Mouse (Mus musculus): ENCODE measurements around the gene Ppp1r12c. TPM values are rescaled to one million over a fixed set of nuclear protein-coding genes. Genes with fewer than 3 reads are reported as not detected.

Ppp1r12c gene
- polyA plus RNA-seq, 1 experiment from 2014 or later: 49.7 TPM

DNA sequence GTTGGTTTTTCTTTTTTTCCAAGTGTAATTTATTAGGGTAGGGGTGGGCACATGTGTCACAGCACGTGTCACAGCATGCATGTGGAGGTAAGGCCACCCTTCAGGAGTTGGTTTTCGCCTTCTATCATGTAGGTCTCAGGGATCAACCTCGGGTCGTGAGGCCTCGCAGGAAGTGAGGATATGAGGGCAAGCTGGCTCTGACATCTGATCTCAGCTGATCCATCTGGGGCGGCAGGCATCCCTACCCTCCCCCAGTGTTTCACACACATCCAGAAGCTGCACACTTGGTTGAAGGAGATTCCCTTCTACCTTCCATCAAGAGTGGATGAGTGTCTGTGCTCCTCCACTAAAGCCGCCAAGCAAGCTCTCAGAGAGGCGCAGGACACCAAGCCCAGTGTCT lies 69.5 kb downstream of the Ppp1r12c start:
- H3K9me3 ChIP-seq: no peaks in the 10 kb centered on the region
- H3K9ac ChIP-seq: no peak overlapping the region
- no peaks in the 10 kb centered on the region for H3K4me1 ChIP-seq (replicated peaks)
- no peak overlapping the region for H3K4me2 ChIP-seq
- peaks cover 96% of the 10 kb centered on the region for H3K36me3 ChIP-seq
- H3K27me3 ChIP-seq: no peaks in the 10 kb centered on the region
- no peak overlapping the region for H3K27ac ChIP-seq
- ATAC-seq (ENCODE audit: low FRiP score): no peak
- H3K4me3 ChIP-seq: no peak overlapping the region
- WGBS: 88% methylated on average over 8 of the region's 8 CpGs

- H3K27ac ChIP-seq: no peak overlapping the region
- 76% methylated on average over 6 of the region's 6 CpGs for WGBS
- H3K4me2 ChIP-seq: no peak overlapping the region
- H3K4me3 ChIP-seq: no peak overlapping the region
- peaks cover 94% of the 10 kb centered on the region for H3K36me3 ChIP-seq
- H3K9me3 ChIP-seq: no peaks in the 10 kb centered on the region
- H3K4me1 ChIP-seq (replicated peaks): no peaks in the 10 kb centered on the region
- no peak for ATAC-seq (ENCODE audit: low FRiP score)
- H3K9ac ChIP-seq: no peak overlapping the region
- no peaks in the 10 kb centered on the region for H3K27me3 ChIP-seq
Measured at GRCm38 (mm10) chr7:4431548-4431947, 69.9 kb downstream of the Ppp1r12c start.

Small RNA genes lying within 50 kb of the gene (microRNA-seq; reads per million reads assigned to microRNA genes)
- gene Gm24605: not detected

Other genes starting within 250 kb of the Ppp1r12c start
- gene Ncr1, start 164.0 kb downstream of the Ppp1r12c start, polyA plus RNA-seq (2015; fragmentation: Nextera tagmentation; extraction: Ambion mirVana): not detected in 2 replicates
- gene Gp6, start 103.9 kb downstream of the Ppp1r12c start, polyA plus RNA-seq (2015; fragmentation: Nextera tagmentation; extraction: Ambion mirVana): 0.13 and 0.19 TPM in 2 replicates
- gene Rdh13, start 56.0 kb downstream of the Ppp1r12c start, polyA plus RNA-seq (2015; fragmentation: Nextera tagmentation; extraction: Ambion mirVana): 37.2 and 37.7 TPM in 2 replicates
- 9.3 and 10.6 TPM in 2 replicates for gene Eps8l1, start 41.0 kb downstream of the Ppp1r12c start, polyA plus RNA-seq (2015; fragmentation: Nextera tagmentation; extraction: Ambion mirVana)
- 7.4 and 7.5 TPM in 2 replicates for gene Tnnt1, start 14.7 kb upstream of the Ppp1r12c start, polyA plus RNA-seq (2015; fragmentation: Nextera tagmentation; extraction: Ambion mirVana)
- 3.8 and 3.9 TPM in 2 replicates for gene Tnni3, start 22.5 kb upstream of the Ppp1r12c start, polyA plus RNA-seq (2015; fragmentation: Nextera tagmentation; extraction: Ambion mirVana)
- gene Dnaaf3, start 30.8 kb upstream of the Ppp1r12c start, polyA plus RNA-seq (2015; fragmentation: Nextera tagmentation; extraction: Ambion mirVana): 2.0 and 2.8 TPM in 2 replicates
- 78.7 and 82.6 TPM in 2 replicates for gene Syt5, start 45.9 kb upstream of the Ppp1r12c start, polyA plus RNA-seq (2015; fragmentation: Nextera tagmentation; extraction: Ambion mirVana)
- gene Ptprh, start 102.4 kb upstream of the Ppp1r12c start, polyA plus RNA-seq (2015; fragmentation: Nextera tagmentation; extraction: Ambion mirVana): 0.71 and 0.97 TPM in 2 replicates
- 3.5 and 3.8 TPM in 2 replicates for gene Tmem86b, start 129.7 kb upstream of the Ppp1r12c start, polyA plus RNA-seq (2015; fragmentation: Nextera tagmentation; extraction: Ambion mirVana)
- 9.7 and 12.4 TPM in 2 replicates for gene Ppp6r1, start 157.3 kb upstream of the Ppp1r12c start, polyA plus RNA-seq (2015; fragmentation: Nextera tagmentation; extraction: Ambion mirVana)
- gene Hspbp1, start 183.4 kb upstream of the Ppp1r12c start, polyA plus RNA-seq (2015; fragmentation: Nextera tagmentation; extraction: Ambion mirVana): 128 and 137 TPM in 2 replicates
- 7.2 and 7.5 TPM in 2 replicates for gene Brsk1, start 188.9 kb upstream of the Ppp1r12c start, polyA plus RNA-seq (2015; fragmentation: Nextera tagmentation; extraction: Ambion mirVana)
- 0.12 and 0.19 TPM in 2 replicates for gene Tmem150b, start 223.6 kb upstream of the Ppp1r12c start, polyA plus RNA-seq (2015; fragmentation: Nextera tagmentation; extraction: Ambion mirVana)
- gene Kmt5c, start 238.4 kb upstream of the Ppp1r12c start, polyA plus RNA-seq (2015; fragmentation: Nextera tagmentation; extraction: Ambion mirVana): 79.4 and 86.8 TPM in 2 replicates

Data from hindbrain, embryonic 13.5 days (tissue).